Mouse (Mus musculus): Measurements from ENCODE around the gene Uba1.

Uba1 gene

GRCm38 (mm10) chrX:20658026-20658652 lies at the start of gene Uba1:
Gene Uba1 (plus strand): TSS chrX:20658326.
- peak; percentile 71 for DNase-seq (ENCODE audit: low spot score in 2 of 2)

GRCm38 (mm10) chrX:20608500-20608899 lies 49.6 kb upstream of the Uba1 start:
- no peak for DNase-seq (ENCODE audit: low spot score in 2 of 2)

- peak in 1 of 2 experiments; percentile 36 for DNase-seq (ENCODE audit: low spot score in 2 of 2)
Observed at GRCm38 (mm10) chrX:20616861-20617175, 41.3 kb upstream of the Uba1 start.

- peak; percentile 84 to 85 for DNase-seq (ENCODE audit: low spot score in 2 of 2)
Observed at GRCm38 (mm10) chrX:20617176-20617902, 40.8 kb upstream of the Uba1 start, which contains the start of the genes Rbm10 and Ndufb11. Gene Rbm10 (plus strand): TSS chrX:20617503. Gene Ndufb11 (minus strand): TSS chrX:20617619.

GRCm38 (mm10) chrX:20617903-20618399 lies 40.2 kb upstream of the Uba1 start:
- peak; percentile 9 to 19 for DNase-seq (ENCODE audit: low spot score in 2 of 2)

- no peak for DNase-seq (ENCODE audit: low spot score in 2 of 2)
Observed at GRCm38 (mm10) chrX:20638141-20638540, 20.0 kb upstream of the Uba1 start.

GRCm38 (mm10) chrX:20644780-20645179 lies 13.3 kb upstream of the Uba1 start:
- DNase-seq (ENCODE audit: low spot score in 2 of 2) = no peak

GRCm38 (mm10) chrX:20657593-20657992 lies 533 bp upstream of the Uba1 start:
- DNase-seq (ENCODE audit: low spot score in 2 of 2) = no peak

GRCm38 (mm10) chrX:20658891-20659406 lies 823 bp downstream of the Uba1 start:
- DNase-seq (ENCODE audit: low spot score in 2 of 2) = no peak

GRCm38 (mm10) chrX:20662317-20662715 lies 4.2 kb downstream of the Uba1 start:
- DNase-seq (ENCODE audit: low spot score in 2 of 2) = no peak

- DNase-seq (ENCODE audit: low spot score in 2 of 2) = peak; percentile 78 to 80
Observed at GRCm38 (mm10) chrX:20662716-20663443, 4.8 kb downstream of the Uba1 start.

- no peak for DNase-seq (ENCODE audit: low spot score in 2 of 2)
Observed at GRCm38 (mm10) chrX:20663444-20663790, 5.3 kb downstream of the Uba1 start.

GRCm38 (mm10) chrX:20687519-20688067 lies 29.5 kb downstream of the Uba1 start, which contains the start of gene Cdk16:
Gene Cdk16 (plus strand): TSS chrX:20687954.
- DNase-seq (ENCODE audit: low spot score in 2 of 2) = peak; percentile 79 to 90

- peak; percentile 77 to 80 for DNase-seq (ENCODE audit: low spot score in 2 of 2)
Observed at GRCm38 (mm10) chrX:20688068-20688547, 30.0 kb downstream of the Uba1 start.

- DNase-seq (ENCODE audit: low spot score in 2 of 2) = peak; percentile 1 to 9
Observed at GRCm38 (mm10) chrX:20688615-20689014, 30.5 kb downstream of the Uba1 start.

GRCm38 (mm10) chrX:20691566-20691965 lies 33.4 kb downstream of the Uba1 start:
- no peak for DNase-seq (ENCODE audit: low spot score in 2 of 2)

GRCm38 (mm10) chrX:20692616-20693015 lies 34.5 kb downstream of the Uba1 start:
- DNase-seq (ENCODE audit: low spot score in 2 of 2) = no peak

GRCm38 (mm10) chrX:20695842-20696241 lies 37.7 kb downstream of the Uba1 start:
- no peak for DNase-seq (ENCODE audit: low spot score in 2 of 2)

- peak; percentile 23 to 32 for DNase-seq (ENCODE audit: low spot score in 2 of 2)
Observed at GRCm38 (mm10) chrX:20703741-20704290, 45.7 kb downstream of the Uba1 start, which contains the start of gene Usp11. Gene Usp11 (plus strand): TSS chrX:20703906.

- peak; percentile 78 to 81 for DNase-seq (ENCODE audit: low spot score in 2 of 2)
Observed at GRCm38 (mm10) chrX:20704295-20705082, 46.4 kb downstream of the Uba1 start.

GRCm38 (mm10) chrX:20705083-20705402 lies 46.9 kb downstream of the Uba1 start:
- DNase-seq (ENCODE audit: low spot score in 2 of 2) = no peak
